Mouse (Mus musculus) MEL (cell line): ENCODE measurements around the gene Tprkb. TPM values are rescaled to one million over a fixed set of nuclear protein-coding genes. Genes with fewer than 3 reads are reported as not detected.
"Not testable (repeated sequence)": the region's sequence is repeated elsewhere in the genome, so short reads cannot be mapped to it uniquely, and the experiment has no call there.

ENCODE experiments used
- DNase-seq: peaks from one replicate; pipeline ENCODE4 v3.0.0; 2011; ENCODE audit warnings: low read depth, low spot score
- H3K27ac ChIP-seq: 2 replicates; pipeline ENCODE4 v1.5.1; 2012; ENCODE audit warnings: low read depth, mild to moderate bottlenecking, control low read depth, low read length, moderate library complexity; ENCODE audit not compliant: control insufficient read depth
- H3K27me3 ChIP-seq, 2 experiments: fragments of 150-350 bp in 1 of 2; sonication (generic) in 1 of 2; 2 replicates each; pipeline ENCODE4 v1.6.1; 2012; ENCODE audit warnings: low read length in 2 of 2, mild to moderate bottlenecking in 2 of 2, improper control_type of control experiment in 1 of 2, moderate library complexity in 1 of 2; ENCODE audit not compliant: insufficient read depth in 2 of 2, control insufficient read depth in 1 of 2
- H3K36me3 ChIP-seq, 2 experiments: 2 replicates each; pipeline ENCODE4 v1.6.1; 2012 to 2014; ENCODE audit warnings: low read length in 2 of 2, improper control_type of control experiment in 1 of 2, inconsistent platforms in 1 of 2, mild to moderate bottlenecking in 1 of 2; ENCODE audit not compliant: insufficient read depth in 2 of 2, control insufficient read depth in 1 of 2
- H3K4me1 ChIP-seq, 2 experiments: fragments of 150-350 bp in 1 of 2; sonication (generic) in 1 of 2; 2 replicates each; pipeline ENCODE4 v1.6.1; 2012; ENCODE audit warnings: low read length in 2 of 2, improper control_type of control experiment in 1 of 2, mild to moderate bottlenecking in 1 of 2; ENCODE audit not compliant: insufficient read depth in 2 of 2, control insufficient read depth in 1 of 2
- H3K4me3 ChIP-seq, 2 experiments: fragments of 150-350 bp in 1 of 2; sonication (generic) in 1 of 2; 2 replicates each; pipeline ENCODE4 v1.5.1; 2012; ENCODE audit warnings: low read depth in 2 of 2, low read length in 2 of 2, mild to moderate bottlenecking in 2 of 2, moderate library complexity in 2 of 2, control low read depth in 1 of 2, improper control_type of control experiment in 1 of 2; ENCODE audit not compliant: control insufficient read depth in 1 of 2, insufficient read depth in 1 of 2
- H3K79me2 ChIP-seq: 2 replicates; pipeline ENCODE4 v1.6.1; 2012; ENCODE audit warnings: mild to moderate bottlenecking, low read length, moderate library complexity; ENCODE audit not compliant: control insufficient read depth, poor library complexity, insufficient read depth
- H3K9ac ChIP-seq: 2 replicates; pipeline ENCODE4 v1.6.1; 2012; ENCODE audit warnings: low read depth, mild to moderate bottlenecking, control low read depth, low read length, moderate library complexity; ENCODE audit not compliant: control insufficient read depth, poor library complexity, severe bottlenecking
- H3K9me3 ChIP-seq: fragments of 150-350 bp; sonication (generic); replicated peaks from 2 replicates; pipeline ENCODE4 v1.6.1; 2012; ENCODE audit warnings: mild to moderate bottlenecking, low read length, improper control_type of control experiment, moderate library complexity; ENCODE audit not compliant: insufficient read depth
- CHD1 ChIP-seq: IDR thresholded peaks from 2 replicates; pipeline ENCODE4 v1.6.1; 2012; ENCODE audit warnings: low read depth, mild to moderate bottlenecking, inconsistent platforms, low read length, improper control_type of control experiment
- CTCF ChIP-seq, 3 experiments: IDR thresholded peaks in 2 of 3; conservative IDR thresholded peaks in 1 of 3; 2 replicates each; pipeline ENCODE4 v1.5.1; 2011 to 2012; ENCODE audit warnings: low read length in 3 of 3, low read depth in 2 of 3, mild to moderate bottlenecking in 2 of 3, improper control_type of control experiment in 1 of 3, inconsistent platforms in 1 of 3, mixed read lengths in 1 of 3, moderate library complexity in 1 of 3; ENCODE audit not compliant: control insufficient read depth in 1 of 3, insufficient read depth in 1 of 3, poor library complexity in 1 of 3, severe bottlenecking in 1 of 3
- EP300 ChIP-seq, 2 experiments: IDR thresholded peaks; 2 replicates each; pipeline ENCODE4 v1.6.1; 2011; ENCODE audit warnings: improper control_type of control experiment in 2 of 2, low read length in 2 of 2, low read depth in 1 of 2, mild to moderate bottlenecking in 1 of 2
- GATA1 ChIP-seq: IDR thresholded peaks from 2 replicates; pipeline ENCODE4 v1.6.1; 2011; ENCODE audit warnings: low read depth, low read length, improper control_type of control experiment
- MEF2A ChIP-seq: IDR thresholded peaks from 2 replicates; pipeline ENCODE4 v1.6.1; 2014; ENCODE audit warnings: low read depth, mild to moderate bottlenecking, inconsistent platforms, low read length, improper control_type of control experiment; ENCODE audit not compliant: poor library complexity, insufficient replicate concordance, severe bottlenecking; ENCODE audit errors: extremely low read depth
- RAD21 ChIP-seq: IDR thresholded peaks from 2 replicates; pipeline ENCODE4 v1.6.1; 2011; ENCODE audit warnings: mild to moderate bottlenecking, low read depth, low read length, improper control_type of control experiment
- SMC3 ChIP-seq: IDR thresholded peaks from 2 replicates; pipeline ENCODE4 v1.6.1; 2011; ENCODE audit warnings: low read depth, low read length, improper control_type of control experiment
- ZC3H11A ChIP-seq: IDR thresholded peaks from 2 replicates; pipeline ENCODE4 v1.6.1; 2012; ENCODE audit warnings: low read depth, mild to moderate bottlenecking, inconsistent platforms, low read length, improper control_type of control experiment
- polyA plus RNA-seq, 2 experiments: library from polyadenylated mRNA; stranded (reverse) in 1 of 2; unstranded in 1 of 2; fragments of >175 nt in 1 of 2; fragments of >200 nt in 1 of 2; gene quantifications; 2 replicates each; pipeline versions ENCODE4 v1.2.1 to v1.2.4; 2012; ENCODE audit warnings: low replicate concordance in 2 of 2, low read depth in 1 of 2; ENCODE audit not compliant: insufficient read length in 2 of 2, insufficient read depth in 1 of 2, missing spikeins in 1 of 2
- total RNA-seq: library from RNA; depleted of rRNA; stranded (reverse); fragments of 300-350 nt; gene quantifications from 2 replicates; pipeline ENCODE4 v1.2.3, GENCODE M21; 2012

Tprkb gene
- total and polyA plus RNA-seq, 3 experiments, result 66.5 to 87.6 (median 85.1) TPM

DNA sequence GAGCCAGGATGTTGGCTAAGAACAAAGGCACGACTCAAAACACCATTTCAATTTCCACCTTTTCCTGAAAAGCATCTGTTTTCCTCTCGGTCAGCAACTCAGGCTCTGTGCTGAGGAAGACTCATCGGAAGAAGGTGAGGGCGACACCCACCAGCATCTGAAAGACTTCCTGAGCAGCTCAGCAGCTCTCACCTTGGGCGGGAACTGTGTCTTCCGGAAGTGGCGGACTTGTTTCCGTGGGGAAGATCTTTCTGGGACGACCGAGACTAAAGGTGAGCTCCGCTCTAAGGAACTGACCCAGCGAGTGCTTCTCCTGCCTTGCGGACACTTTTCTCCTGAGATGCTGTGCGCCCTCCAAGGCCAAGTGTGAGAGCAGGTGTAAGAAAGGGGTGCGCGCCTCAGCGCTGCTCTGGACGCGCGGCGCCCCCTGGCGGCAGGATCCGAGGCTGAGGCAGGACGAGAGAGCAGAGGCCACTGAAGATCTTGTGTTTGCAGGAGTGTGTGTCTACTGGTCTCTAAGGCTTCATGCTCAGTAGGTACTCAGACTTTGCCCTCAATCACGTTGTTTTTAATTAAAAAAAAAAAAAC, 16.5 kb upstream of the Tprkb start:
- H3K27ac ChIP-seq, H3K4me3 ChIP-seq, H3K27me3 ChIP-seq, H3K79me2 ChIP-seq, H3K36me3 ChIP-seq: not testable (repeated sequence)
- TF ChIP-seq CTCF (IDR thresholded peaks at IDR 0.05 in 2 of 3, conservative IDR thresholded peaks at IDR 0.05 in 1 of 3; ENCODE audit: control insufficient read depth in 1 of 3, insufficient read depth in 1 of 3, low read depth in 2 of 3, low read length in 3 of 3, poor library complexity in 1 of 3, severe bottlenecking in 1 of 3), result peak; percentile 49 to 55 (median 50); a peak in 5 of 6 replicates
- peak; percentile 55 for TF ChIP-seq SMC3
- TF ChIP-seq ZC3H11A, result peak; percentile 29; the same call in 1 of the 2 replicates
- peak; percentile 48 for TF ChIP-seq RAD21
- TF ChIP-seq, all 39 proteins: peak for 4; not testable (repeated sequence) for 35
- not testable (repeated sequence) for H3K4me1 ChIP-seq, DNase-seq, H3K9me3 ChIP-seq, H3K9ac ChIP-seq

DNA sequence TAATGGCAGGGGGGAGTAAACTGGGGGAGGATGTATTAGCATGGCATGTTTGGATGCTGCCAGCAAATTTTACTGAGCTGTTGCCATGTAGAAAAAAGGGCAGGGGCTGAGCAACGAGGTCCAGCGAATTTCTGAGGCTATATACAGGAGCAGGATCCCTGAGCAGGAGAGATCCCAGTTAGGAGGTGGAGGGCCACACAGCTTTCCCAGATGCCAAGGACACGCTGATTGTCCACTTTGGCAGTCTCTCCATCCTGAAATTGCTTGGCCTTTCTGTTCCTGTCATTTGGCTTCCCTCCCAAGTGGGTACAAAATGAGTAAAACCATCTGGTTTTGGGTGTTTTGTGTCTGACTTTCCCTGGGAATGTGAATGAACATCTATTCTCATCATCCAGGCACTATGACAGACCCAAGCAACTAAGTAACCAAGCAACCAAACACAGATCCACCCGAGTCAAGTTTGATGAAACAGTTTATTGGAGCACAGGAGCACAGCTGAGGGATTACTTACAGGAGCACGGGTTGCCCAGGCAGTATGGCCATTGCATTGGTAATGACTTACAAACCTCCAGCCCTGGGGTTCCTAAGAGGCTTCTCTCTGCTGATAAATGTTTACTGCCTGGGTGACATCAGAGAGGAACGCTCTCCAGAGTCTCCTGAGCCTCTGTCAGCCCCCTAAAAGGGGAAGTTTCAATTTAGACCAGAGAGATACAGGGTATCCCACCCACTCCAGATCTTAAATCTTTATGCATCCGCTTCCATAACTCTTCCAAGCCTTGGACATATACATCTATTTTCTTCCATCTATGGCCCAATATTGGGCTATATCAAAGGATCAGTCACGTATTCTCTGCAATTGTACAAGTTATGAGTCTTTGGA, 12.8 kb upstream of the Tprkb start:
- H3K4me3 ChIP-seq, result not testable (repeated sequence)
- peak; percentile 62 for DNase-seq
- TF ChIP-seq EP300 (IDR thresholded peaks at IDR 0.05; ENCODE audit: low read depth in 1 of 2, low read length in 2 of 2), result peak in 1 of 2 experiments; percentile 30; a peak in 1 of 4 replicates
- TF ChIP-seq, all 39 proteins: peak for 1; not testable (repeated sequence) for 38
- not testable (repeated sequence) for H3K27me3 ChIP-seq, H3K9me3 ChIP-seq, H3K79me2 ChIP-seq, H3K9ac ChIP-seq, H3K4me1 ChIP-seq, H3K36me3 ChIP-seq, H3K27ac ChIP-seq

DNA sequence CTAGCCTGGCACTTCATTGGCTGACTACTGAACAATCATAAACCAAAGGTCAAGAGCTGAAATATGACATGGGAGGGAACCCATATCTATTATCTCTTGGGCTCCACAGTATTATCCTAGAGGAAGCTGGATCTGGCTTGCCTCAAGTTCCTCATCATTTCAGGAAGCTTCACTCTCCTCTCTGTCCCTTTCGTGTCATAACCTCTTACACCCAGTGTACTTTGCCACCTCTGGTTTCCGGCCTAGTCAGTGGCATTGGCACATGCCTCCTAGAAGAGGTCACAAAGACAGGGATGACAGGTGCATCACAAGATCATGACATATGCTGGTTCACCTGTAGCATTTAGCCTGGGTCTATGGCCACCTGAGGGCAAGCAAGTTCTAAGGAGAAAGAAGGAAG, 9.4 kb upstream of the Tprkb start:
- H3K27me3 ChIP-seq, result no peaks in the 10 kb centered on the region
- DNase-seq, result no peak
- peaks cover 0 to 6% of the 10 kb centered on the region in 2 experiments; a peak in 2 of 4 replicates for H3K36me3 ChIP-seq
- peaks cover 2 to 8% of the 10 kb centered on the region in 2 experiments; a peak in 3 of 4 replicates for H3K4me1 ChIP-seq
- no peak overlapping the region for H3K9ac ChIP-seq
- H3K4me3 ChIP-seq, result no peak overlapping the region
- no peak overlapping the region for H3K27ac ChIP-seq
- TF ChIP-seq CHD1, result no peak
- TF ChIP-seq GATA1, result no peak
- TF ChIP-seq MEF2A, result no peak
- TF ChIP-seq, all 39 proteins: peak for 0
- H3K9me3 ChIP-seq, result no peaks in the 10 kb centered on the region
- no peaks in the 10 kb centered on the region; the same call in 1 of the 2 replicates for H3K79me2 ChIP-seq
